Mouse (Mus musculus) liver, postnatal 0 days (tissue): ENCODE data around the gene Cpsf2.

Source experiments
- CTCF ChIP-seq: sonication (generic); IDR thresholded peaks from 2 replicates; pipeline ENCODE4 v1.5.1; 2016; ENCODE audit warnings: antibody characterized with exemption, low read depth
- EP300 ChIP-seq: IDR thresholded peaks from 2 replicates; pipeline ENCODE4 v1.6.1; 2016; ENCODE audit warnings: antibody characterized with exemption, low read depth, mild to moderate bottlenecking

DNA sequence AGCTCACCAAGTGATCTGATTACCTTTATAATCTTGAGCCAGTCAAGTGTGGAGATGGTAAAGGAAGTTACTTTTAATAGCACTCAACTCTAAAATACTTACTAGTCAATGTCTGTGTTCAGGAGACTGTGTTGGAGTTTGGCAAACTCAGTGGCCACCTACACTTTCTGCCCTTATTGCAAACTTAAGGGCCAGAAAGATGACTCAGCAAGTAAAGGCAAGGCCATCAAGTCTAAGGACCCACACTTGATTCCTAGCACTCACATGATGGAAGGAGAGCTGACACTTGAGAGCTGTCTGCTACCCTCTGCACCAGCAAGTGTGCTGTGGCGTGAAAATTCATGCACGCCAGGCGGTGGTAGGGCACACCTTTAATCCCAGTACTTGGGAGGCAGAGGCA is 3.6 kb upstream of the Cpsf2 start:
- TF ChIP-seq CTCF (no peak), EP300 (no peak)
